Mouse (Mus musculus): ENCODE measurements around the gene Gpr137c.

GRCm38 (mm10) chr14:45291608-45292007 lies 72.1 kb downstream of the Gpr137c start:
- TF ChIP-seq CTCF (IDR thresholded peaks at IDR 0.05; ENCODE audit: insufficient read depth, low read length) (no peak), POLR2A (IDR thresholded peaks at IDR 0.05; ENCODE audit: borderline replicate concordance, extremely low read depth, low read depth, low read length) (no peak)

All from lung, adult 2 months (tissue).